Mouse (Mus musculus) kidney, adult 2 months (tissue): ENCODE data around the gene Grk1.

Experiments used
- CTCF ChIP-seq: fragments of 200-500 bp; conservative IDR thresholded peaks from 2 replicates; pipeline ENCODE4 v1.5.1; 2011; ENCODE audit warnings: low read depth, mild to moderate bottlenecking, control low read depth, low read length, moderate library complexity, mixed read lengths; ENCODE audit not compliant: insufficient read depth, insufficient read length
- POLR2A ChIP-seq: fragments of 200-500 bp; IDR thresholded peaks from one replicate; pipeline ENCODE4 v1.6.1; 2011; ENCODE audit warnings: low read depth, low read length, control low read depth

- TF ChIP-seq CTCF = no peak
- TF ChIP-seq POLR2A = no peak
Observed at GRCm38 (mm10) chr8:13430412-13430811, 25.5 kb downstream of the Grk1 start.
